Mouse (Mus musculus) cerebral cortex, adult 2 months (tissue): ENCODE results near the gene Ccdc96.

Experiments
- WGBS: fragments of 180-500 bp; shearing (Covaris S2); methylation state at CpG from one replicate; pipeline ENCODE4 v1.1.7; 2018; 5-methylcytosine and 5-hydroxymethylcytosine counted together

Ccdc96 gene

GRCm38 (mm10) chr5:36523219-36523703, 38.9 kb downstream of the Ccdc96 start:
- 72% methylated on average over 5 of the region's 5 CpGs for WGBS

- 50% methylated on average over 2 of the region's 2 CpGs for WGBS
Measured at GRCm38 (mm10) chr5:36525216-36525615, 40.8 kb downstream of the Ccdc96 start.

- 62% methylated on average over 5 of the region's 5 CpGs for WGBS
Measured at GRCm38 (mm10) chr5:36526274-36526673, 41.9 kb downstream of the Ccdc96 start.

- 65% methylated on average over 2 of the region's 2 CpGs for WGBS
Measured at GRCm38 (mm10) chr5:36526921-36527320, 42.5 kb downstream of the Ccdc96 start.

DNA sequence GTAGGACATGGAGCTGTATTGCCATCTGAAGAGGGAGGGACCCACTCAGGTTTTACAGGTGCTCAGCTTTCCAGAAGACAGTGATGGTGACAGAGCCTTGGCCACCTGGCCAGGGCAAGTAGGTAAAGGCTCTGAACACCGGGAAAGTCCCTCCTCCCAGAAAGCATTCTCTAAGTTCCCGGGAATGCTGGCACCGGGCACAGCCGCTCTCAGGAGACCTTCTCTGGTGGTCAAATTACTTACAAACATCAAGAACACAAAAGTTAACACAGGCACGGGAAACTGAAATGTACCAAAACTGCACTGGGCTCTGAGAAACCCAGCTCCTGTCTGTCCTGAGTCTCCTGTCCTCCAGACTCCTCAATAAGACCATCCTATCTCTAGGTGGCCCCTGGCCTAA, 45.3 kb downstream of the Ccdc96 start:
- under 1% methylated on average over 5 of the region's 5 CpGs for WGBS

DNA sequence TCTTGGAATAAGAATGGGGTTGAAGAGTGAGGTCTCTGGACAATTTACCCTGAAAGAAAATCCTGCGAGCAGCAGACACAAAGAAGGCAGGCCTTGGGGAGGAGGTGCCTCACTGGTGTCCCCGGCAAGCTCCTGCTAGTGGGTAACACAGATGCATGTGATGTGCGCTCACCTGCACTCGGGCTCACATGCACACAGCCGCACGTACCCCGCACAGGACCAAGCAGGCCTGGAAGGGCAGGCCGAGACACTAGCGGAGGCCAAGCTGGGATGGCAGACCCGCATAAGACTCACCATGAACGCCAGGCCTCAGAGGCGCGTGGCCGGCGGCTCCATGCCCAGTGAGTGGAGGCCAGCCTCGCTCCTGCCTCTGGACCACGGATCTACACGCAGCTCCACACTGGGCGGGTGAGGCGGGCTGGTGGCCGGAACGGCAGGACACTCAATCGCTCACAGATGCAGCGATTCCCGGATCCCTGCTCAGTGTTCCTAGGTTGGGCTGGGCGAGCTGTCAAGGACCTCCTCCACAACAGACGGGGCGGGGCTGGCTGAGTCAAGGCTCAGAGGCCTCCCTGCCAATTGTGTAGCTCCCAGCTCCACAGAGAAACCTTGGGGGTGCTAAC, 45.9 kb downstream of the Ccdc96 start:
- WGBS: under 1% methylated on average over 28 of the region's 28 CpGs

DNA sequence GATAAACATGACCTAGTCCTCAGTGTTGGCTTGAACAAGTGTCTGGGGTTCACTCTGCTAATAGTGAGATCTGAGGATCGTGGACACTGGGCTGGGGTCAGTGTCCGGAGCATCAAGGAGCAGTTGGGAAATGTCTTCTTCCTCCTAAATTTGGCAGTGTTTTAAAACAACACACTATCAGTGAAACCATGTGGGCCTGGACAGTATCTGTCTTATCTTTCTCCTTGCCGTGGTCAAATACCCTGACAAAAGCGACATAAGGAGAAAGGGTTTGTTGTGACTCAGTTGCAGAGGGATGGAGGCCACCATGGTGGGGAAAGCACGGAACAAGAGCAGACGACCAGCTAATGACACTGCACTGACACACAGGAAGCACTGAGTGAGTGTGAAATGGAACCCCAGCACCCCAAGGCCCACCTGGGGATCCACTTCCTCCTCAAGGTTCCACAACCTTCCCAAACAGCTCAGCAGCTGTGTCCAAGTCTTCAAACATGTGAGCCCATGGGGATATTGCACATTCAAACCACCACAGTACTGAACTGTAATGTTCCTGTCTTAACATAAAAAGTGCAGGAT, 50.2 kb downstream of the Ccdc96 start:
- WGBS: 85% methylated on average over 6 of the region's 6 CpGs

GRCm38 (mm10) chr5:36535438-36536176, 51.2 kb downstream of the Ccdc96 start:
- 91% methylated on average over 6 of the region's 6 CpGs for WGBS

DNA sequence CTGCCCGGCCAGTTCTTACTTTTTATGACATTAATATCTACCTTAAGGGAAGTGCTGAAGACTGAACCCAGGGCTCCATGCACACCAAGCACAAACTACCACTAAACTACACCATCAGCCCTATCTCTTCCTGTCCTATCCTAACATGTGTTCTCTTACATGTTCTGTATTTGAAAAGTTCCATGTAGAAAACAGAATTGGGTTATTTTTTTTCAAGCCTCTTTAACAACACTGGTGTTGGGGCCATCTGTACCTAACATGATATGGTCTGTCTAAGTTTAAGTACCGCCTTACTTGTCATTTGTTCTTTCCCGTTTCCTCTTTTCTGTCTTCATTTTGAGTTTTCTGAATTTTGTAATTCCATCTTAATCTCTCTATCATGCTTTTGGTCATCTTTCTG, 52.0 kb downstream of the Ccdc96 start:
- 88% methylated on average over 3 of the region's 3 CpGs for WGBS
